18 mouse cellular contexts compared by ENCODE assay signal in genomic region chr12:16218906-16219305, GRCm38 (mm10).
DNase-seq lines count a peak whose midpoint lies in the region; ATAC-seq and TF ChIP-seq lines count a peak whose summit lies in the region.
"Had no signal": no experiment of that assay in that cellular context is flagged by ENCODE, and none has a peak within 500 bp of the region (broad histone marks: within the 10 kb centered on the region; RNA-seq: fewer than 3 reads in every experiment).

No protein-coding gene starts in this region.

- ATAC-seq in heart, embryonic 12.5 days (ENCODE audit: insufficient number of reproducible peaks, low FRiP score): no peak
- ATAC-seq: forebrain, embryonic 13.5 days; forebrain, embryonic 15.5 days had no signal

- no peak for TF ChIP-seq CTCF in gastrocnemius, adult 2 months (IDR thresholded peaks at IDR 0.05)
- no peak for TF ChIP-seq CTCF in heart, adult 2 months (IDR thresholded peaks at IDR 0.05)

- no peak for TF ChIP-seq POLR2A in heart, adult 2 months (IDR thresholded peaks at IDR 0.05; ENCODE audit: insufficient read depth, low read depth, low read length)

- 81% methylated on average over 4 of the region's 4 CpGs for WGBS in heart, adult 2 months
- WGBS in heart, embryonic 12.5 days: 86% methylated on average over 4 of the region's 4 CpGs

- TF ChIP-seq EP300 in heart, adult 2 months (IDR thresholded peaks at IDR 0.05; ENCODE audit: insufficient read depth, low read depth, low read length): no peak

- no peaks in the 10 kb centered on the region for H3K9me3 ChIP-seq in heart, embryonic 12.5 days (replicated peaks)
- H3K9me3 ChIP-seq: embryonic facial prominence, embryonic 10.5 days; embryonic facial prominence, embryonic 12.5 days; forebrain, embryonic 13.5 days; forebrain, embryonic 15.5 days had no signal

- peaks cover 2% of the 10 kb centered on the region; the same call in 1 of the 2 replicates for H3K4me1 ChIP-seq in heart, adult 2 months (ENCODE audit: control insufficient read depth, insufficient read depth, low read length)
- peaks cover 10% of the 10 kb centered on the region for H3K4me1 ChIP-seq in heart, embryonic 12.5 days (replicated peaks)
- H3K4me1 ChIP-seq: embryonic facial prominence, embryonic 10.5 days; embryonic facial prominence, embryonic 12.5 days had no signal

- peak overlapping the region; percentile 74 for H3K27ac ChIP-seq in gastrocnemius, adult 2 months
- peak overlapping the region; percentile 79 for H3K27ac ChIP-seq in heart, adult 2 months
- H3K27ac ChIP-seq in heart, embryonic 12.5 days (ENCODE audit: poor library complexity, severe bottlenecking): no peak overlapping the region
- H3K27ac ChIP-seq: embryonic facial prominence, embryonic 10.5 days; embryonic facial prominence, embryonic 12.5 days; forebrain, embryonic 13.5 days; forebrain, embryonic 15.5 days had no signal

- no peak overlapping the region for H3K4me3 ChIP-seq in gastrocnemius, adult 2 months
- H3K4me3 ChIP-seq in heart, adult 2 months: no peak overlapping the region
- H3K4me3 ChIP-seq in heart, embryonic 12.5 days: no peak overlapping the region
- H3K4me3 ChIP-seq: embryonic facial prominence, embryonic 10.5 days; embryonic facial prominence, embryonic 12.5 days; forebrain, embryonic 13.5 days; forebrain, embryonic 15.5 days had no signal

- intact Hi-C loops in gastrocnemius, adult 2 months (cut with DNase I): no loop called here
- intact Hi-C loops in heart, adult 2 months (cut with DNase I): no loop called here

- H3K27me3 ChIP-seq in heart, adult 2 months (ENCODE audit: control insufficient read depth, insufficient read depth, low read length): no peaks in the 10 kb centered on the region
- no peaks in the 10 kb centered on the region for H3K27me3 ChIP-seq in heart, embryonic 12.5 days (replicated peaks)
- H3K27me3 ChIP-seq: embryonic facial prominence, embryonic 12.5 days; forebrain, embryonic 13.5 days; forebrain, embryonic 15.5 days had no signal

- peak; percentile 54 for DNase-seq in gastrocnemius, adult 2 months
- no peak for DNase-seq in gastrocnemius, postnatal 4 days (ENCODE audit: low spot score in 2 of 2)
- no peak for DNase-seq in heart, adult 2 months
- peak; percentile 70 for DNase-seq in skeletal muscle tissue, adult 2 months (ENCODE audit: low read depth, low spot score)
- no peak for DNase-seq in spleen, postnatal 14 days (ENCODE audit: low spot score in 2 of 2)
- DNase-seq: adrenal gland, adult 8-10 months; adrenal gland, postnatal 14 days; adrenal gland, postnatal 36 days; cerebellum, adult 11-12 months; cerebellum, adult 2 months; cerebellum, adult 9-10 months; cerebellum, postnatal 10 days; cerebellum, postnatal 25 days had no signal

- no peak overlapping the region for H3K9ac ChIP-seq in heart, adult 2 months (ENCODE audit: low read depth, low read length)
- H3K9ac ChIP-seq in heart, embryonic 12.5 days: no peak overlapping the region
- H3K9ac ChIP-seq: embryonic facial prominence, embryonic 12.5 days; forebrain, embryonic 13.5 days; forebrain, embryonic 15.5 days had no signal

- H3K36me3 ChIP-seq in heart, adult 2 months (ENCODE audit: control insufficient read depth, insufficient read depth, low read length): peaks cover 13% of the 10 kb centered on the region
- no peaks in the 10 kb centered on the region for H3K36me3 ChIP-seq in heart, embryonic 12.5 days
- H3K36me3 ChIP-seq: embryonic facial prominence, embryonic 10.5 days; embryonic facial prominence, embryonic 12.5 days; forebrain, embryonic 15.5 days had no signal

- H3K4me2 ChIP-seq in heart, embryonic 12.5 days: no peak overlapping the region
- H3K4me2 ChIP-seq: embryonic facial prominence, embryonic 12.5 days; forebrain, embryonic 13.5 days; forebrain, embryonic 15.5 days had no signal

- H3K79me2 ChIP-seq in heart, adult 2 months (replicated peaks; ENCODE audit: control insufficient read depth, insufficient read depth, low read length): no peaks in the 10 kb centered on the region

Comparison
In these comparisons a context has a peak if more than half of its experiments do, and no peak if none do; other contexts are left out.
1. DNase-seq: peak in gastrocnemius, adult 2 months (single experiment) and skeletal muscle tissue, adult 2 months (single experiment); none in gastrocnemius, postnatal 4 days (0 of 2), heart, adult 2 months (0 of 2) and spleen, postnatal 14 days (0 of 2).